Mouse (Mus musculus) liver, embryonic 14.5 days (tissue): ENCODE results near the gene Mex3d. TPM values are rescaled to one million over a fixed set of nuclear protein-coding genes. Genes with fewer than 3 reads are reported as not detected.

Experiments used
- ATAC-seq: fragments of 200-750 bp; cut with Nextera tagmentation; 2 replicates; pipeline ENCODE4 v1.8.0; 2017; ENCODE audit warnings: moderate number of reproducible peaks, mild to moderate bottlenecking, moderate library complexity; ENCODE audit not compliant: insufficient read depth
- DNase-seq, 3 experiments: peaks; one replicate each; pipeline ENCODE4 v3.0.0-alpha.2; 2012 to 2013; ENCODE audit warnings: low read depth in 3 of 3, low spot score in 3 of 3
- H3K27ac ChIP-seq: fragments of 300-500 bp; sonication (generic); 2 replicates; pipeline ENCODE4 v1.5.1; 2014; ENCODE audit warnings: moderate library complexity, mild to moderate bottlenecking, control low read depth, inconsistent platforms
- H3K27me3 ChIP-seq: fragments of 300-500 bp; sonication (generic); 2 replicates; pipeline ENCODE4 v1.6.1; 2014; ENCODE audit warnings: mild to moderate bottlenecking, low read length, moderate library complexity; ENCODE audit not compliant: control insufficient read depth, insufficient read depth
- H3K36me3 ChIP-seq: fragments of 300-500 bp; sonication (generic); replicated peaks from 2 replicates; pipeline ENCODE4 v1.6.1; 2014; ENCODE audit warnings: low read depth; ENCODE audit not compliant: control insufficient read depth, insufficient read depth
- H3K4me1 ChIP-seq, 2 experiments: fragments of 200-500 bp in 1 of 2; fragments of 300-500 bp in 1 of 2; sonication (generic) in 1 of 2; replicated peaks; 2 replicates each; pipeline ENCODE4 v1.6.1; 2012 to 2014; ENCODE audit warnings: antibody characterized with exemption in 1 of 2, inconsistent platforms in 1 of 2, low read length in 1 of 2; ENCODE audit not compliant: control insufficient read depth in 2 of 2, insufficient read depth in 2 of 2
- H3K4me2 ChIP-seq: fragments of 300-500 bp; sonication (generic); 2 replicates; pipeline ENCODE4 v1.6.1; 2014; ENCODE audit warnings: low read depth, mild to moderate bottlenecking, control low read depth, moderate library complexity
- H3K4me3 ChIP-seq, 2 experiments: fragments of 200-500 bp in 1 of 2; fragments of 300-500 bp in 1 of 2; sonication (generic) in 1 of 2; 2 replicates each; pipeline ENCODE4 v1.5.1; 2012 to 2014; ENCODE audit warnings: low read depth in 2 of 2, low read length in 2 of 2, mild to moderate bottlenecking in 2 of 2, control low read depth in 1 of 2, inconsistent platforms in 1 of 2, moderate library complexity in 1 of 2; ENCODE audit not compliant: insufficient read depth in 1 of 2
- H3K9ac ChIP-seq: fragments of 300-500 bp; sonication (generic); replicated peaks from 2 replicates; pipeline ENCODE4 v1.6.1; 2014; ENCODE audit warnings: mild to moderate bottlenecking, control low read depth, moderate library complexity
- H3K9me3 ChIP-seq: fragments of 300-500 bp; sonication (generic); 2 replicates; pipeline ENCODE4 v1.6.1; 2016; ENCODE audit warnings: low read length, mixed read lengths; ENCODE audit not compliant: control insufficient read depth
- CTCF ChIP-seq: IDR thresholded peaks from 2 replicates; pipeline ENCODE4 v1.5.1; 2016; ENCODE audit warnings: antibody characterized with exemption, low read depth, control low read depth
- EP300 ChIP-seq: IDR thresholded peaks from 2 replicates; pipeline ENCODE4 v1.6.1; 2016; ENCODE audit warnings: antibody characterized with exemption, low read depth
- WGBS: fragments of 180-500 bp; shearing (Covaris S2); extraction: QIAGEN DNeasy Blood & Tissue Kit; methylation state at CpG from one replicate; pipeline ENCODE4 v1.1.7; 2014; ENCODE audit not compliant: insufficient replicate concordance; 5-methylcytosine and 5-hydroxymethylcytosine counted together
- polyA plus RNA-seq, 2 experiments: library from polyadenylated mRNA; depleted of rRNA in 1 of 2; stranded (reverse) in 1 of 2; unstranded in 1 of 2; fragments of >200 nt; fragmentation: Nextera tagmentation in 1 of 2; extraction: Ambion mirVana in 1 of 2; gene quantifications; 2 replicates each; pipeline versions ENCODE4 v1.2.1 to v1.2.3; 2012 to 2014

Gene Mex3d
- polyA plus RNA-seq, 2 experiments, result 0.55 to 3.3 TPM

- Histone ChIP-seq H3K9ac (no peak overlapping the region), H3K27me3 (no peaks in the 10 kb centered on the region; the same call in 1 of the 2 replicates), H3K4me3 (no peak overlapping the region), H3K4me1 (0 out of 4 replicates have a peak, but pooled peaks cover 0 to 2% of the 10 kb centered on the region in 2 experiments), H3K36me3 (no peaks in the 10 kb centered on the region; the same call in 1 of the 2 replicates), H3K9me3 (no peaks in the 10 kb centered on the region), H3K4me2 (no peak overlapping the region), H3K27ac (no peak overlapping the region)
- DNase-seq (peak; percentile 76 to 80 (median 79)), ATAC-seq (peak; percentile 39)
- TF ChIP-seq CTCF, result peak; percentile 98
- TF ChIP-seq EP300, result no peak
- under 1% methylated on average over 7 of the region's 7 CpGs for WGBS
Observed at GRCm38 (mm10) chr10:80376160-80376559, 11.3 kb downstream of the Mex3d start.

DNA sequence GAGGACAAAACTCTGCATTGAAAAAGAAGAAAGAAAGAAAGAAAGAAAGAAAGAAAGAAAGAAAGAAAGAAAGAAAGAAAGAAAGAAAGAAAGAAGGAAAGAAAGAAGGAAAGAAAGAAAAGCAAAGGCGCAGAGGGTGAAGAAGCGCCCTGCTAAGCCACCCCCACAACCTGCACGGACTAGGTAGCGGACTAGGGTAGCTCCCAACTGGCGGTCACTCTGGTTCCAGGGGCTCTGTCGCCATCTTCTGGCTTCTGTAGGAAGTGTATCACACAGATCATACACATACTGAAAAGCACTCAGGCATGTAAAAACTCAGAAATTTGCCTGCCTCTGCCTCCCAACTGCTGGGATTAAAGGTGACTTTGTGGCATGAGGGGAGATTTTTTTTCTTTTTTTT, 13.4 kb downstream of the Mex3d start:
- H3K4me3 ChIP-seq, result no peak overlapping the region
- no peak overlapping the region for H3K27ac ChIP-seq
- 18% methylated on average over 6 of the region's 6 CpGs for WGBS
- H3K36me3 ChIP-seq, result no peaks in the 10 kb centered on the region
- TF ChIP-seq CTCF (peak; percentile 87), EP300 (no peak)
- ATAC-seq, result peak; percentile 54
- H3K4me2 ChIP-seq, result no peak overlapping the region
- peak; percentile 55 to 59 (median 56) for DNase-seq
- no peaks in the 10 kb centered on the region for H3K9me3 ChIP-seq
- H3K9ac ChIP-seq, result no peak overlapping the region
- H3K4me1 ChIP-seq, result 0 out of 4 replicates have a peak, but pooled peaks cover 0 to 2% of the 10 kb centered on the region in 2 experiments
- no peaks in the 10 kb centered on the region; the same call in 1 of the 2 replicates for H3K27me3 ChIP-seq

DNA sequence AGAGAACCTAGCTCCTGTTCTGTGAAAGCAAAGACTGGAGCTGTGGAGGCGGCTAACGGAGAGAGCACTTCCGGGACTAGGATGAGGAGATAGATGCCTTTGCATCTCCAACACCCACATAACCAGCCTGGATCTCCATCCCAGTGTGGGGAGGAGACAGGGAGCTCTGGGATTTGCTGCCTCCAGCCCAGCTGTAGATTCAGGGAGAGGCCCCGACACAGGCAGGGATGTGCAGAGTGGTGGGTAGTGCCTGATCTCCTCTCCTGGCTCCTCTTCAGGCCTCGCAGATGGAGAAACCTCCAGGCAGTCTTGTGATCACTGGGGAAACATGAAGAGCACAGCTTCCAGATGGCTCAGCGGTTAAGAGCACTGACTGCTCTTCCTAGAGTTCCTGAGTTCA, 14.8 kb downstream of the Mex3d start:
- Histone ChIP-seq H3K4me3 (no peak overlapping the region), H3K27me3 (no peaks in the 10 kb centered on the region; the same call in 1 of the 2 replicates)
- 77% methylated on average over 6 of the region's 6 CpGs for WGBS

DNA sequence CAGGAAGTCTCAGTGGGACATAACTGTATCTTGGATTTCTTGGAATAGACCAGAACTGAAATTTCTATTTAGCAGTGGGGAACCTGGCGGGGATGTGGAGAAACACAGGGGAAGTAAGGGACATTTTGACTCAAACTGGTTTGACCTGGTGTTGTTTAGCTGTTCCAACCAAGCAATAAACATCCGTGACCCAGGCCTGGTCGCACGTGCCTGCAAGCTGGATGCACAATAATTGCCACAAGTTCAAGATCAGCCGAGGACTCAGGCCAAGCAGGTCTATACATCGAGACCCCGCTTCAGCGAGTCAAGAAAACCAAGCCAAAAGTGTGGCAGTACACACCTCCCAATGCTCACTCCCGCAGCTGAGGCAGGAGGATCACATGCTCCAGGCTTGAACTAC, 15.5 kb downstream of the Mex3d start:
- DNase-seq, result no peak
- Histone ChIP-seq H3K4me1 (0 out of 4 replicates have a peak, but pooled peaks cover 0 to 2% of the 10 kb centered on the region in 2 experiments), H3K27me3 (no peaks in the 10 kb centered on the region; the same call in 1 of the 2 replicates), H3K36me3 (no peaks in the 10 kb centered on the region), H3K4me2 (no peak overlapping the region), H3K9ac (no peak overlapping the region), H3K9me3 (no peaks in the 10 kb centered on the region), H3K4me3 (no peak overlapping the region), H3K27ac (no peak overlapping the region)
- ATAC-seq, result no peak
- 50% methylated on average over 9 of the region's 9 CpGs for WGBS
- no peak for TF ChIP-seq EP300
- no peak for TF ChIP-seq CTCF

More for the DNA sequence above, 14.8 kb downstream of the Mex3d start:
- ATAC-seq, result no peak
- H3K9me3 ChIP-seq, result no peaks in the 10 kb centered on the region
- DNase-seq, result no peak
- TF ChIP-seq CTCF (no peak), EP300 (no peak)
- H3K4me1 ChIP-seq, result 0 out of 4 replicates have a peak, but pooled peaks cover 0 to 2% of the 10 kb centered on the region in 2 experiments
- no peaks in the 10 kb centered on the region for H3K36me3 ChIP-seq
- no peak overlapping the region for H3K4me2 ChIP-seq
- no peak overlapping the region for H3K9ac ChIP-seq
- H3K27ac ChIP-seq, result no peak overlapping the region

- 0 out of 4 replicates have a peak, but pooled peaks cover 0 to 2% of the 10 kb centered on the region in 2 experiments for H3K4me1 ChIP-seq
- no peak overlapping the region for H3K4me3 ChIP-seq
- no peak overlapping the region for H3K27ac ChIP-seq
- no peak for TF ChIP-seq EP300
- TF ChIP-seq CTCF, result no peak
- ATAC-seq (no peak), DNase-seq (no peak)
- H3K9ac ChIP-seq, result no peak overlapping the region
- no peaks in the 10 kb centered on the region; the same call in 1 of the 2 replicates for H3K27me3 ChIP-seq
- H3K36me3 ChIP-seq, result no peaks in the 10 kb centered on the region
- no peaks in the 10 kb centered on the region for H3K9me3 ChIP-seq
- H3K4me2 ChIP-seq, result no peak overlapping the region
- 6% methylated on average over 12 of the region's 12 CpGs for WGBS
Observed at GRCm38 (mm10) chr10:80371411-80371966, 16.0 kb downstream of the Mex3d start.
